Mouse (Mus musculus): Measurements from ENCODE around the gene Acsl3. TPM values are rescaled to one million over a fixed set of nuclear protein-coding genes. Genes with fewer than 3 reads are reported as not detected.
A peak's percentile ranks its signal among the peaks of the same experiment; 100 is the strongest.

The Acsl3 gene
- polyA plus RNA-seq, 1 experiment, result 19.8 TPM

DNA sequence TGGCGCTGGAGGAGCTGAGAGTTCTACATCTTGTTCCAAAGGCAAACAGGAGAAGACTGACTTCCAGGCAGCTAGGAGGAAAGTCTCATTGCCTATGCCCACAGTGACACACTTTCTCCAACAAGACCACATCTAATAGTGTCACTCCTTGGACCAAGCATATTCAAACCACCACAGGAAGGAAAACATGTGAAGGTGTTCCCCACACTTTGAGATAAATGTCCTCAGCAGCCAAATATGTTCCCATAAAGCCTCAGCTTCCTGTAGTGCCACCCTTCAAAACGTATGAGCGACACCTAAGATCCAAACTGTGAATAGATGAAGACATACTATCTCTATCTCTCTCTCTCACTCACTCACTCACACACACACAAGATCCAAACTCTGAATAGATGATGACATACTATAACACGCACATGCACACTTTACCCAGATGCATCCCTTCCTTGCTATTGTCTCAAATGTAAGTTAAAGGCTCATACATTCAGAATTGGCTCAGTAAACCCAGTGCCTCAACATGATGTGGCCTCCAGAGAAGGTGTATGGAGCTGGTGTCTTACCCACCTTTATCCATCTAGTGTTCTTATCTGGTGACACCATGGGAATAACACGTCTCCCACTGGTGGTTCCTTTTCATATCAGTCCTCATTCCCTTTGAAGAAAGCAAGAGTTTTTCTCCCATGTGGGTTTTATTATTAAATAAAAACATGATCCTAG lies 53.1 kb downstream of the Acsl3 start:
- no peaks in the 10 kb centered on the region for H3K79me3 ChIP-seq (ENCODE audit: low read depth)
- no peaks in the 10 kb centered on the region for H3K79me2 ChIP-seq (ENCODE audit: control insufficient read depth, insufficient read depth)
- H3K4me3 ChIP-seq (ENCODE audit: insufficient read depth, poor library complexity, severe bottlenecking), result no peak overlapping the region
- no peaks in the 10 kb centered on the region for H3K27me3 ChIP-seq (ENCODE audit: control insufficient read depth, insufficient read depth, insufficient read length)
- H3K36me3 ChIP-seq (ENCODE audit: control insufficient read depth, insufficient read depth), result peaks cover 8% of the 10 kb centered on the region
- TF ChIP-seq CEBPB (IDR thresholded peaks at IDR 0.05; ENCODE audit: low read depth) (no peak), MAX (IDR thresholded peaks at IDR 0.05) (no peak), MYOD1 (IDR thresholded peaks at IDR 0.05; ENCODE audit: control insufficient read depth, insufficient read length, low read depth) (no peak), CTCF (IDR thresholded peaks at IDR 0.05; ENCODE audit: control insufficient read depth, insufficient read depth, insufficient read length) (no peak), FOSL1 (IDR thresholded peaks at IDR 0.05; ENCODE audit: insufficient read depth, low read length, poor library complexity, severe bottlenecking) (no peak), MYOG (IDR thresholded peaks at IDR 0.05; ENCODE audit: control insufficient read depth, extremely low read depth, insufficient read length) (no peak), USF1 (IDR thresholded peaks at IDR 0.05; ENCODE audit: low read depth) (no peak)
- no peak overlapping the region for H3ac ChIP-seq (ENCODE audit: control insufficient read depth, insufficient read length, low read depth)

DNA sequence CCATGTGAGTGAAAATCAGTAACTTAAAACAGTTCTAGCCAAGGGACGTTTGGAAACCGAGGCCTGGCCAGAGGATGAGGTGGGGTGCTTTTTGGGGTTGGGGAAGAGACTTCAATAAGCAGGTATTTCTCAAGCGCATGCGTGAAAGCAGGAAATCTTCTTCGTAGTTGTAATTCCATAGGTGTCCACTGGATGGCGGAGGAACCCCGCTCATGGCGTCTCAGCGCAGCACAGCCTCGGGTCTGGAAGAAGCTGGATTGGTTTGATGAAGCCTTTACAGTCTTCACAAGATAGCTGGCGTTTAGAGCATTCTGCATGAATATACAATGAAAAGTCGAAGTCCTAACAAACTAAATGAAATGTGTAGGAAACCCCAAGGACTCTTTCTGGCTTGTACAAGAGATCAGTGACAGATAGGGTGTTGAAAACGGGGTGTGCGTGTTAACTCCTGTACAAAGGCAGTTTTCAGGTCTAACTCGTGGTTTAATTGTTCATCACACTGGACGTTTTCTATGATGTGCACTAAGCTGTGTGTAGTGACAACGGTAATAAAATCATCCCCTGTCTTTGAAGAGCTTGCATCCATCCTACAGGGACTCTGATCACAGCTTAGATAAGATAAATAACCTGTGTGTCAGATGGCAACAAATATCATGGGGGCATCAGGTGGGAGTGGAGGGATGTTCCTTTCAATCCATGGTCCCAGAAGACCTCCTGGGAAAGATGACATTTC lies 67.0 kb downstream of the Acsl3 start:
- Histone ChIP-seq H3K27me3 (ENCODE audit: control insufficient read depth, insufficient read depth, insufficient read length) (no peaks in the 10 kb centered on the region), H3K36me3 (ENCODE audit: control insufficient read depth, insufficient read depth) (no peaks in the 10 kb centered on the region), H3ac (ENCODE audit: control insufficient read depth, insufficient read length, low read depth) (no peak overlapping the region), H3K79me2 (ENCODE audit: control insufficient read depth, insufficient read depth) (no peaks in the 10 kb centered on the region), H3K4me3 (ENCODE audit: insufficient read depth, poor library complexity, severe bottlenecking) (no peak overlapping the region), H3K79me3 (ENCODE audit: low read depth) (no peaks in the 10 kb centered on the region)
- TF ChIP-seq MYOD1 (IDR thresholded peaks at IDR 0.05; ENCODE audit: control insufficient read depth, insufficient read length, low read depth) (no peak), CTCF (IDR thresholded peaks at IDR 0.05; ENCODE audit: control insufficient read depth, insufficient read depth, insufficient read length) (peak; percentile 55)

DNA sequence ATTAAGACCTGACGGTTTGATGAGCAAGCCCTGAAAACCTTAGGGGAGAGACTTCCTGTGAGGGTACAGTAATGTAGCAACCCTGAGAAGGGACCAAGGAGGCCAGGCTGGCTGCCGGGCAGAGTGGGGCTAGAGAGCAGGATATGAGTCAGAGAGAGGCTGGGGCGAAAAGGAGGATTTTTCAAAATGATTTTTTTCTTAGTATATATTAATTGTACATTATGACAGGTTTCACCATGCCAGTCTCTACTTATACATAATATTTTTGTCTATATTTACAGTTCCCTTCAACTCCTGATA lies 67.5 kb downstream of the Acsl3 start:
- H3K79me3 ChIP-seq (ENCODE audit: low read depth), result no peaks in the 10 kb centered on the region
- H3K4me3 ChIP-seq (ENCODE audit: insufficient read depth, poor library complexity, severe bottlenecking), result no peak overlapping the region
- H3K79me2 ChIP-seq (ENCODE audit: control insufficient read depth, insufficient read depth), result no peaks in the 10 kb centered on the region
- H3K27me3 ChIP-seq (ENCODE audit: control insufficient read depth, insufficient read depth, insufficient read length), result no peaks in the 10 kb centered on the region
- TF ChIP-seq MAX (IDR thresholded peaks at IDR 0.05) (no peak), CEBPB (IDR thresholded peaks at IDR 0.05; ENCODE audit: low read depth) (no peak), CTCF (IDR thresholded peaks at IDR 0.05; ENCODE audit: control insufficient read depth, insufficient read depth, insufficient read length) (no peak), MYOG (IDR thresholded peaks at IDR 0.05; ENCODE audit: control insufficient read depth, extremely low read depth, insufficient read length) (no peak), USF1 (IDR thresholded peaks at IDR 0.05; ENCODE audit: low read depth) (no peak), FOSL1 (IDR thresholded peaks at IDR 0.05; ENCODE audit: insufficient read depth, low read length, poor library complexity, severe bottlenecking) (no peak), MYOD1 (IDR thresholded peaks at IDR 0.05; ENCODE audit: control insufficient read depth, insufficient read length, low read depth) (no peak)
- no peaks in the 10 kb centered on the region for H3K36me3 ChIP-seq (ENCODE audit: control insufficient read depth, insufficient read depth)
- no peak overlapping the region for H3ac ChIP-seq (ENCODE audit: control insufficient read depth, insufficient read length, low read depth)

DNA sequence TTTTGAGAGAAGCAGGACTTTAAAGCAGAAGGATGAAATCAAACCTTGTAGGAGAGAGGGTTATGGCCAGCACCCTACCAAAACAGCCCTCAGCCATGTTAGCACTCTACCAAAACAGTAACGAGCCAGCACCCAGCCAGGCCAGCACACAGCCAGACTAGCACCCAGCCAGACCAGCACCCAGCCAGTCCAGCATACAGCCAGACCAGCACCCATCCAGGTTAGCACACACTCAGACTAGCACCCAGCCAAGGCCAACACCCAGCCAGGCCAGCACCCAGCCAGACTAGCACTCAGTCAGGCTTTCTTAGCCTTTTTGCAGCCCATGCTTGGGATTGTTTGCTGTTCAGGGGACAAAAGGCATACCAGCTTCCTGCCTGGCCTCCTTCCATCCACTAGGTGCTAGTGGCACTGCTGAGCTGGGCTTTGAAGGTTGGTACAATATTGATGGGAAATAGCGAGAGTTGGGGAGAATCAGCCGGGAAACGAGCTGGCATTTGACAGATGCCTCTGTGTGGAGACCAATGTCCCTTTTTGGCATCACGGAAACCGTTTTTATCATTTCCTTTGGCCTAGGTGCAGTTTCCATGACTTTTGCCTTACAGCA lies 68.1 kb downstream of the Acsl3 start:
- no peak overlapping the region for H3ac ChIP-seq (ENCODE audit: control insufficient read depth, insufficient read length, low read depth)
- no peak overlapping the region for H3K4me3 ChIP-seq (ENCODE audit: insufficient read depth, poor library complexity, severe bottlenecking)
- no peaks in the 10 kb centered on the region for H3K27me3 ChIP-seq (ENCODE audit: control insufficient read depth, insufficient read depth, insufficient read length)
- no peaks in the 10 kb centered on the region for H3K79me3 ChIP-seq (ENCODE audit: low read depth)
- no peaks in the 10 kb centered on the region for H3K79me2 ChIP-seq (ENCODE audit: control insufficient read depth, insufficient read depth)
- TF ChIP-seq FOSL1 (IDR thresholded peaks at IDR 0.05; ENCODE audit: insufficient read depth, low read length, poor library complexity, severe bottlenecking) (no peak), CEBPB (IDR thresholded peaks at IDR 0.05; ENCODE audit: low read depth) (no peak), MAX (IDR thresholded peaks at IDR 0.05) (no peak), CTCF (IDR thresholded peaks at IDR 0.05; ENCODE audit: control insufficient read depth, insufficient read depth, insufficient read length) (no peak), MYOD1 (IDR thresholded peaks at IDR 0.05; ENCODE audit: control insufficient read depth, insufficient read length, low read depth) (no peak), MYOG (IDR thresholded peaks at IDR 0.05; ENCODE audit: control insufficient read depth, extremely low read depth, insufficient read length) (no peak), USF1 (IDR thresholded peaks at IDR 0.05; ENCODE audit: low read depth) (no peak)
- H3K36me3 ChIP-seq (ENCODE audit: control insufficient read depth, insufficient read depth), result no peaks in the 10 kb centered on the region

- Histone ChIP-seq H3K27me3 (ENCODE audit: control insufficient read depth, insufficient read depth, insufficient read length) (no peaks in the 10 kb centered on the region), H3K36me3 (ENCODE audit: control insufficient read depth, insufficient read depth) (no peaks in the 10 kb centered on the region), H3K79me2 (ENCODE audit: control insufficient read depth, insufficient read depth) (no peaks in the 10 kb centered on the region), H3K4me3 (ENCODE audit: insufficient read depth, poor library complexity, severe bottlenecking) (no peak overlapping the region), H3K79me3 (ENCODE audit: low read depth) (no peaks in the 10 kb centered on the region), H3ac (ENCODE audit: control insufficient read depth, insufficient read length, low read depth) (no peak overlapping the region)
- no peak for TF ChIP-seq MYOG (IDR thresholded peaks at IDR 0.05; ENCODE audit: control insufficient read depth, extremely low read depth, insufficient read length)
Measured at GRCm38 (mm10) chr1:78730114-78730720, 72.6 kb downstream of the Acsl3 start.

Data from C2C12 (cell line).